Mouse (Mus musculus) T-helper 1 cell (primary cell): ENCODE data around the gene Dusp14.

Experiments
- in situ Hi-C: fragments of 300-600 bp; cut with MboI, MseI; formaldehyde crosslinking; loops from one replicate; pipeline ENCODE4 v1.15.1; 2025; ENCODE audit warnings: high pct_unique_total_duplicates

The Dusp14 gene

DNA sequence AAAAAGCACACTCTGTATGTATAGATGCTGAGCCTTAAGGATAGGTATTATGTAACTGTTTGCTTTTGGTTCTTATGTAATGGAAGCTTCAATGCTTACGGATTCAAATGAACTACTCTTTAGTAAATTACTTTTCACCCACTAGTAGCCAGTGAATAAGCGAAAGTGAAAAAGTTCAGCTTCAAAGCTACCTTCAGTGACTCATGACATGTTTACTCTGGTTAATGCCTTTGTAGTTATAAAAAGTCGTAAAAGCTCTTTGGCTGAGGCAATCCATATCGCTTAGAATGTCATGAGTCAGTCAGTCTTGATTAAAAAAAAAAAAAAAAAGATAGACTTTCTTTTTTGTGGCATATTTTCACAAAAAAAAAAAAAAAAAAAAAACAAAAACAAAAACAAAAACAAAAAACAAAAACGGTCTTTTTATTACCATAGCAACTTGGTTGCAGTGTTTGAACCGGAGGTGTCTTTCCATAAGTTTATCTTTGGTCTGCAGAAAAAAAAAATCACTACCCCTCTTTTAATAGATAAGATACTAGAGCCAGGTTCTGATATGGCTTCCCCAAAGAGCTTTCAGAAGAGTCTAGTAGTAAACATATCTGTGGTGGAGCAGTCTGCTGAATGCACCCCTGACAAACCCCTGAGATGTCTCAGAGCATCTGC is 52.8 kb downstream of the Dusp14 start:
- in situ Hi-C loops = no loop called here

DNA sequence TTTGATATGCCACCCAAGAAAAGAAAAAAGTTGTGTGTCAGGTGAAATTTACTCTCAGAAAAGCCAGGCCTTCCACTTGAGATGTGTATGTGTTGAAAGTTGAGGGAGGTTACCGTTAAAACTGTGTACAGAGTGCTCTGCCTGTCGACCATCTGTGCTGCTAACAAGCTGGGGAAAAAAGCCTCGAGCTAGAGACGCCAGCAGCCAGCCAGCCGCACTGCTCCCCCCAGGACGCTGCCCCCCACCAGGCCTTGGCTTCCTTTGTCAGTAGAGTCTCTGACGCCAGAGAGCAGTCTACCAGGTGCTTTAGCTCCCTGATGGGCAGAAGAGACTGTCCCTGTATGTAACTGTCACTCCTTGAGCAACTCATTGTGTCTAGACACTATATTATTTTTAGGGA is 56.0 kb downstream of the Dusp14 start:
- in situ Hi-C loops = no loop called here

- in situ Hi-C loops = no loop called here
Observed at GRCm38 (mm10) chr11:84011576-84011975, 57.5 kb downstream of the Dusp14 start.

DNA sequence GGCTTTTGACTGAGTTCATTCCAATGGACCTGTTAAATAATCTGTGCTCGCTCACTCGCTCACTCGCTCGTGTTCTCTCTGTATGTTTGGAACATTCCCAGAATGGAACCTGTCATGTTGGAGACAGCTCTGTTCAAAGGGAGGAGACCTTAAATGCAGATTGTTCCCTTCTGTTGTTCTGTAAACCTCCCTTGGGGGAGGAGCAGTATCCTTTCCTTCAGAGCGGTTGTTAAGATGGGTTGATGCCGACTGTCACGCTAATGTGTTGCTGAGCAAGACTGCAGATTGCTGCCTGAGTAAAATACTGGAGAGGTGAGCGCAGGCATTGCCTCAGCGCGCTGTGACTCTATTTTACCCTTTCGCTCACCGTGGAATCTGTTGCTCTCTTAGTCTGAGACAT is 58.0 kb downstream of the Dusp14 start:
- in situ Hi-C loops = no loop called here

DNA sequence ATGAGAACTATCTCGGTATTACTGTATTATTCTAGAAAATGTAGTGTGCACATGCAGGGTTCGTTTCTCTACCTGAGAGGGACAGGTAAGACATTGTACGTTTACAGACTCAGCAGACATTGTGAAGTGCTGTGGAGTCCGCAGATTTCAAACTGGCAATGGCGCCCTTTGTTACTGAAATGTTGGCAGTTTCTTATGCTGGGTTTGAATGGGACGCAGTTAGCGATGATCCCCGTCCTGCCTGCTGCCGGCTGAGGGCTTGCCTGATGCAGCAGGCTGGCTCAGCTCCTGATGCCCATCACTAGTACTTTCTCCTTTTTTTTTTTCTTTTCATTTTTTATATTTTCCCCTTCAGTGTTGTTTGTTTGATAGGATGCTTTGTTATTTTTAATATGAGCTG is 58.6 kb downstream of the Dusp14 start:
- in situ Hi-C loops = no loop called here

- in situ Hi-C loops = no loop called here
Observed at GRCm38 (mm10) chr11:84009001-84009400, 60.1 kb downstream of the Dusp14 start.

DNA sequence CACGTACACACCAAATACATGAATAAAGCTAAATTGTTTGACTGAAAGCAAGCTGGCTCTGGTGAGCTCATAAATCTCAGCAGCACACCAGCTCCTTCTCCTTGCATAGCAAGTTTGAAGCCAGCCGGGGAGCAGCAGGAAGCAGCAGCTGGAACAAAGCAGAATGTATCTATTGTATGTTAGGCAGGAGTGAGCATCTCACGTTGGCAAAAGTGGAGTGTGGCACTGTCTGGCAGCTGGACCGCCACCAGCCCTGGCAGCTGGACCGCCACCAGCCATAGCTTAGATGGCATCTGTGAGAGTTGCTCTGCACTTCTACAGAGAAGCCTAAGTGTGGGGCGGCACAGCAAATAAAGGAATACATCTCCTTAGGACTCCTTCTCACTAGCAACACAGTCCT is 65.1 kb downstream of the Dusp14 start:
- in situ Hi-C loops = no loop called here

DNA sequence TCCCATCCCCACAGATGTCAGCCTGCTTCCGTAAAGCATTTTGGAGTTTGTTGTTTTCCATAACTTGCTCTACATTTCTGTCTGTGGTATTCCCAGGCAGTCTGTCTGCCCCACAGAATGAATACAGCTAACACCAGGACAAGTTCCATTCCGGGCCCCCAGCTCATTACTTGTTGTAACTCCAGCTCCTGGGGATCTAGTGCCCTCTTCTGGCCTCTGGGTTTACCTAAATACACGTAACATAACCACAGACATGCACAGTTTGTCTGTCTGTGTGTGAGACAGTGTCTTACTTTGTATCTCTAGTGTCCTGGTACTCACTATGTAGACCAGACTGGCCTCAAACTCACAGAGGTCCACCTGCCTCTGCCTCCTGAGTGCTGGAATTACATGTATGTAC is 67.8 kb downstream of the Dusp14 start:
- in situ Hi-C loops = no loop called here

DNA sequence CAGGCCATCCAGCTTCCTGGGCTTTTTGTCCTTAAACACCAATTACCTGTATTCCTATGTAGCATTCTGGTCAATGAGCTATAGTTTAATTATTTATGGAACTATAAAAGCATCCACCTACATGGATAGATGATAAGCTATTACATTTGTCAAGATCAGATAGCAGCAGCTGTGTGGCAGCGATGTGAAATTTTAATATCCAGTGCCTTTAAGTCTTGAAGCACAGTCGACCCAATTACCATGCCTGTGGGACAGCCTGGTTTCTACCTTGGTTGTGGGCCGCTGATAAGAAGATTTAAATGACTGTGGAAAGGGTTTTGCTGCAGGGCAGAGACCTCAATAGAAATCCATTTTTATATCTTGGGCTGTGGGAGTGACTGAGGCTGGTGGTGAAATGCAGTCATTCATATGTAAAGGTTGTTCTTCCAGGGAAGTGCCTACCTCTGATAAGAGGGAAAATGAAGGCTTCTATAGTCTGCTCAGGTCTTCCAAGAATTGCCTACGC is 69.6 kb downstream of the Dusp14 start:
- in situ Hi-C loops = loop anchor here (5.0 kb wide), 1 partner anchor 38 kb away; no protein-coding TSS in a partner anchor

- in situ Hi-C loops = loop anchor here (5.0 kb wide), 1 partner anchor 38 kb away; no protein-coding TSS in a partner anchor
Observed at GRCm38 (mm10) chr11:83998993-83999392, 70.1 kb downstream of the Dusp14 start.
